Mouse (Mus musculus): ENCODE results near the gene Slc23a3.

The Slc23a3 gene

GRCm38 (mm10) chr1:75140601-75141190 lies 7.0 kb upstream of the Slc23a3 start:
- DNase-seq (ENCODE audit: extremely low spot score, low read depth, low spot score) = no peak

DNA sequence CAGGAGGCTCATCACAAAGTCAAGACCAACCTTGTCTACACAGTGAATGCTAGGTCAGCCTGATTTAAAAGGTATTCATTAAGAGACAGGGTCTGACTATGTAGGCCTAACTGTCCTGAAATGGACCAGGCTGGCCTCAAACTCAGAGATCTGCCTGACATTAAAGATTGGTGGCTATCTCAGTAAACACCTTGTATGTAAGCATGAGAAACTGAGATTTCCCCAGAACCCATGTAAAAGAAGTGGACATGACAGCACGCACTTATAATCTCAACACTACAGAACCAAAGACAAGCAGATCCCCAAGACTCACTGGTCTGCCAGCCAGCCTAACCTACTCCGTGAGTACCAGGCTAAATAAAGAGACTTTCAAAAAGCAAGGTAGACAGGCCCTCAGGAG lies 4.8 kb upstream of the Slc23a3 start:
- DNase-seq (ENCODE audit: extremely low spot score, low read depth, low spot score) = no peak

DNA sequence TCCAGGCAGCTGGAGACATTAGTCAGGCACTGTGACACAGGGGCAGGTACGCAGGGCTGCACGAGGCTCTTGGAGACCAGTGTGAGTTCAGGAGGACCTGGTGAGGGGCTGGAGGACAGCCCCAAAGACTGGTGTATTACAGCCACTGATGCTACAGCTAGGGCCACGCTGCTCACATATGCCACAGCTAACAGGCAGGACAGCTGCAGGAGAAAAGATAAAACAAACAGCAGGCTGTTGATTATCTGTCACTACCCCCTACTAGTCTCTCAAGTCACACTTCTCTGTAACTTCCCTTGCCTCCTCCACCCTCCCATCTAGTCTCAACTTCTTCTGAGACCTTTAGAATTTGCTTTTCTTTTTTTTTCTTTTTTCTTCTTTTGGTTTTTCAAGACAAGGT lies 3.0 kb upstream of the Slc23a3 start:
- no peak for DNase-seq (ENCODE audit: extremely low spot score, low read depth, low spot score)

DNA sequence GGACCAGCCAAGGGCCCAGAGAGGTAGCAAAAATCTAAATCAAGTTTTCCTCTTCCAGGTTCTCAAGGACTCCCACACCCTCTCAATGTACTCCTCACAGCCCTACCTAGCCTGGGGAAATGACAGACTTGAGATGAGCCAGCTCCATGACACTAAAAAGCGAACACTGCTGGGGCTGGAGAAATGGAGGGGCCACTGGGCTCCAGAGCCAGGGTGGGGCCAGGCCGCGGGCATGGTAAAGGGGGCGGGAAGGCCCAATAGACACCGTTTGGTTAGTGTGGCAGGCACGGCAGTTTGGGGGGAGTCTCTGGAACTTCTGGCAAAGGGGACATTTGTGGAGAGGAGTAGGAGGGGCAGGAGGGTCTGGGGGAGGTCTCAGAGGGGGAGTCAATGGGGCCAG lies 2.6 kb upstream of the Slc23a3 start:
- DNase-seq (ENCODE audit: extremely low spot score, low read depth, low spot score) = no peak

DNA sequence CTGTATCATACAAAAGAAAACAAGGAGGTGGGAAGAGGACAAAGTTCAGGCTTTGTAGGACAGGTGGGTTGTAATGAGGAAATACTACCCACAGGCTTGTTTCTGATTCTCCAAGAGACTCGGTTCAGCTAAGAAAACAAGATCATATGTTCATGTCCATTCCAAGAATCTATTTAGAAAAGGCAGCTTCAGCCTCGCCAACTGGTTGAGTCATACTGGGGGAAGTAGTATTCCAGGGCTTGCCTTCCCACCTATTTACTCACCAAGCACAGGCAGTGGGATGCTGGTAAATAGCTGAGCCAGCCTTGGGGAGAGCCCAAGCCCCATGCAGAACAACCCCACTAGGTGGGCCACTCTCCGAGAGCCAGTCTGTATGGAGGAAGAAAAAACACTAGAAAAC lies 5.0 kb downstream of the Slc23a3 start:
- DNase-seq (ENCODE audit: extremely low spot score, low read depth, low spot score) = no peak

DNA sequence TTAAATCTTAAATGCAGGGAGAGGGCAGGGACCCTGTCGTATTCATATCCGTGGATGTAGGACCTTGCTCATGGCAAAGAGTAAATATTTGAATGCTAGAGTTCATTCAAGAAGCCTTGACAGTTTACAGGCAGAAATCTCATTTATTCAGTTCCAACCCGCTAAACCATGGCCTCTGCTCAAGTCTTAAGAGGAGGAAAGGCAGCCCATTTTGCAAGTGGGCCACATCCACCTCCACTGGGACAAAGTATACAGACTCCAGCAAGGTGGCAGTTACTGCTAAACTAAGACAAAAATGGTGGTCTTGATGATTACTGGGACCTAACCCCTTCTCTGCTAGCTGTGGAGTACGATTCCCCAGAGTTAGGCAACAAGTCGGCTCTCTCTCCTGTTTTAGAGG lies 8.3 kb downstream of the Slc23a3 start:
- no peak for DNase-seq (ENCODE audit: extremely low spot score, low read depth, low spot score)

GRCm38 (mm10) chr1:75124346-75125321 lies 9.1 kb downstream of the Slc23a3 start, which contains the start of gene Nhej1:
Gene Nhej1, minus strand, starts transcription at chr1:75125200.
- peak; percentile 94 for DNase-seq (ENCODE audit: extremely low spot score, low read depth, low spot score)

DNA sequence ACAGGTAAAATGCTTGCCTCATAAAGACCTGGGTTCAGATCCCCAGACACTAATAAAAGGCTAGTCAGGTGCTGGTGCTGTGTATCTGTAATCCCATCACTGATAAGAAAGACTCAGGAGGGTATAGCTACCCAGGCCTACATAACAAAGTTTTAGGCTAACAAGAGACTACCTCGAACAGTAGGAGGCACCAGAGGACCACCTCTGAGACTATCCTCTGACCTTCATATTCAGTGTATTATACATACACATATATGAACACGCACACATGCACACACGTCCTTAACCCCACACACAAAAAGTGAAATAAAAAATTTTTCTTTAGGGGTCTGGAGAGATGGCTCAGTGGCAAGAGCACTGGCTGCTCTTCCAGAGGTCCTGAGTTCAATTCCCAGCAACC lies 11.5 kb downstream of the Slc23a3 start:
- DNase-seq (ENCODE audit: extremely low spot score, low read depth, low spot score) = no peak
